Mouse (Mus musculus) bone marrow, adult 2 months (tissue): ENCODE measurements around the gene Ush1g.

Source experiments
- CTCF ChIP-seq: fragments of 200-500 bp; IDR thresholded peaks from 2 replicates; pipeline ENCODE4 v1.5.1; 2011; ENCODE audit warnings: low read length, control low read depth; ENCODE audit not compliant: control insufficient read depth, insufficient read depth
- POLR2A ChIP-seq: fragments of 200-500 bp; IDR thresholded peaks from 2 replicates; pipeline ENCODE4 v1.6.1; 2011; ENCODE audit warnings: low read depth, mild to moderate bottlenecking, control low read depth, low read length, borderline replicate concordance; ENCODE audit not compliant: control insufficient read depth

DNA sequence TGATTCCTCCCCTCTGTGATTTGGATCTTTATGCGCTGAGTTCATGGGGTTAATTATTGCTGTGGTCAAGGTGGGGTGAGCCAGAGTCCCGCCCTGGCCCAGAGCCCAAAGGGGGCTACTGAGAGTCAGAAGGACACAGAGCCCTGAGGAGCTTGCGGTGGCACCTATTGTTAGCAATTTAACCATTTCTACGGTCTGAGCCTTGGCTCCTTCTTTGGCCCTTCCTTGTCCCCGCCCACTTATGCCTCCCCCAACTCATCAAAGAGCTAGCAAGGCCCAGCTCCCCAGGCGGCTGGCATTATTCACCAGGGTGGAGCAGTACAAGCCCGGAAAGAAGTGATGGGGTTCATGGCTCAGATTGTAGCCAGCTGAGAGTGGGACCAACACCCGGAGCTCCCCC lies 15.0 kb downstream of the Ush1g start, which contains the start of gene Otop2:
- TF ChIP-seq POLR2A (no peak), CTCF (no peak)
